Mouse (Mus musculus): ENCODE data around the gene Pax7.

The Pax7 gene

GRCm38 (mm10) chr4:139830581-139831387 lies 2.5 kb downstream of the Pax7 start:
- DNase-seq (ENCODE audit: low read depth): no peak

GRCm38 (mm10) chr4:139830053-139830452 lies 3.3 kb downstream of the Pax7 start:
- DNase-seq (ENCODE audit: low read depth): no peak

- DNase-seq (ENCODE audit: low read depth): no peak
Observed at GRCm38 (mm10) chr4:139828871-139829590, 4.3 kb downstream of the Pax7 start.

- no peak for DNase-seq (ENCODE audit: low read depth)
Observed at GRCm38 (mm10) chr4:139828283-139828678, 5.0 kb downstream of the Pax7 start.

GRCm38 (mm10) chr4:139827501-139828282 lies 5.6 kb downstream of the Pax7 start:
- no peak for DNase-seq (ENCODE audit: low read depth)

- DNase-seq (ENCODE audit: low read depth): no peak
Observed at GRCm38 (mm10) chr4:139826231-139826630, 7.1 kb downstream of the Pax7 start.

- no peak for DNase-seq (ENCODE audit: low read depth)
Observed at GRCm38 (mm10) chr4:139825326-139826112, 7.8 kb downstream of the Pax7 start.

GRCm38 (mm10) chr4:139824572-139825325 lies 8.6 kb downstream of the Pax7 start:
- no peak for DNase-seq (ENCODE audit: low read depth)

GRCm38 (mm10) chr4:139823870-139824472 lies 9.4 kb downstream of the Pax7 start:
- DNase-seq (ENCODE audit: low read depth): no peak

- DNase-seq (ENCODE audit: low read depth): no peak
Observed at GRCm38 (mm10) chr4:139823138-139823869, 10.0 kb downstream of the Pax7 start.

- DNase-seq (ENCODE audit: low read depth): no peak
Observed at GRCm38 (mm10) chr4:139822214-139823137, 10.9 kb downstream of the Pax7 start.

- no peak for DNase-seq (ENCODE audit: low read depth)
Observed at GRCm38 (mm10) chr4:139821491-139822160, 11.7 kb downstream of the Pax7 start.

- no peak for DNase-seq (ENCODE audit: low read depth)
Observed at GRCm38 (mm10) chr4:139821071-139821470, 12.3 kb downstream of the Pax7 start.

GRCm38 (mm10) chr4:139819411-139820030 lies 13.8 kb downstream of the Pax7 start:
- DNase-seq (ENCODE audit: low read depth): no peak

- DNase-seq (ENCODE audit: low read depth): no peak
Observed at GRCm38 (mm10) chr4:139818163-139818562, 15.2 kb downstream of the Pax7 start.

- DNase-seq (ENCODE audit: low read depth): no peak
Observed at GRCm38 (mm10) chr4:139813371-139813960, 19.9 kb downstream of the Pax7 start.

- DNase-seq (ENCODE audit: low read depth): no peak
Observed at GRCm38 (mm10) chr4:139811901-139812300, 21.4 kb downstream of the Pax7 start.
